Mouse (Mus musculus) cortical plate, adult 2 months (tissue): ENCODE data around the gene Adarb1.

ENCODE experiments used
- CTCF ChIP-seq: fragments of 200-500 bp; IDR thresholded peaks from 2 replicates; pipeline ENCODE4 v1.5.1; 2011; ENCODE audit warnings: mild to moderate bottlenecking, control low read depth, low read length; ENCODE audit not compliant: insufficient read depth; ENCODE audit errors: extremely low read depth
- POLR2A ChIP-seq: fragments of 200-500 bp; IDR thresholded peaks from 2 replicates; pipeline ENCODE4 v1.6.1; 2011; ENCODE audit warnings: mild to moderate bottlenecking, low read length, control low read depth; ENCODE audit not compliant: insufficient read depth; ENCODE audit errors: extremely low read depth

- TF ChIP-seq CTCF (no peak), POLR2A (no peak)
Observed at GRCm38 (mm10) chr10:77374407-77374806, 43.7 kb downstream of the Adarb1 start.
